Mouse (Mus musculus): Measurements from ENCODE around the gene Gabpb2. TPM values are rescaled to one million over a fixed set of nuclear protein-coding genes. Genes with fewer than 3 reads are reported as not detected.
"Not testable (repeated sequence)": the region's sequence is repeated elsewhere in the genome, so short reads cannot be mapped to it uniquely, and the experiment has no call there.

The Gabpb2 gene
- polyA plus RNA-seq, 1 experiment = 3.3 TPM

DNA sequence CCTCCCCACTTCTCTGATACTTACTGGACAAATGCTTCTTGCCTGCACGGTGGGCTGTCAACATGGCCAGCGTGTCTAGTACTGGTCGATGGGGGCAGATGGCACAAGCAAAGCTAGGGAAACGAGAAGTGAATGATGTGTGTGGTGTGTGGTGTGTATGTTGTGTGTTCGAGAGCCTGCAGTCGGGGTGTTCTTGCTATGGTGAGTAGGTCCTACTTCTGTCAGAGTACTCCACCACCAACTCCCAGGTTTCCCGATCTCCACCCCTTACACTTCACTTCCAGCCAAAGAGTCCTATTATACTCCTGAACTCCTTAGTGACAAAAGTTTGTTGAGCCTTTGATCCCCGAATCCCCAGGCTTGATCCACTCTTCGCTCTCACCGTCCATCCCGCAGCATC, 84.5 kb downstream of the Gabpb2 start:
- no peak for TF ChIP-seq CEBPB (IDR thresholded peaks at IDR 0.05; ENCODE audit: insufficient read depth, poor library complexity, severe bottlenecking)
- no peak for TF ChIP-seq E2F4 (IDR thresholded peaks at IDR 0.05; ENCODE audit: insufficient read depth)
- TF ChIP-seq MYOG (IDR thresholded peaks at IDR 0.05; ENCODE audit: control insufficient read depth in 1 of 3, insufficient read depth in 1 of 3, insufficient read length in 2 of 3, low read depth in 2 of 3) = no peak
- no peak for TF ChIP-seq MYOD1 (IDR thresholded peaks at IDR 0.05; ENCODE audit: control insufficient read depth in 1 of 3, insufficient read length in 2 of 3, low read depth in 2 of 3)
- no peak for TF ChIP-seq POLR2A (IDR thresholded peaks at IDR 0.05; ENCODE audit: insufficient read length, low read depth)
- no peak for TF ChIP-seq MAX (IDR thresholded peaks at IDR 0.05; ENCODE audit: low read depth)
- TF ChIP-seq TCF3 (IDR thresholded peaks at IDR 0.05; ENCODE audit: insufficient read length, low read depth) = no peak
- TF ChIP-seq TCF12 (IDR thresholded peaks at IDR 0.05; ENCODE audit: insufficient read depth, poor library complexity, severe bottlenecking) = no peak
- no peak for TF ChIP-seq SRF (IDR thresholded peaks at IDR 0.05; ENCODE audit: control insufficient read depth, insufficient read length, low read depth)
- TF ChIP-seq USF1 (IDR thresholded peaks at IDR 0.05; ENCODE audit: low read depth) = no peak
- no peak for TF ChIP-seq POLR2AphosphoS2 (IDR thresholded peaks at IDR 0.05; ENCODE audit: insufficient read length, low read depth)
- TF ChIP-seq REST (IDR thresholded peaks at IDR 0.05; ENCODE audit: insufficient read depth, insufficient read length) = no peak

GRCm38 (mm10) chr3:95132389-95132788, 85.3 kb downstream of the Gabpb2 start:
- not testable (repeated sequence) for H3K36me3 ChIP-seq (ENCODE audit: control insufficient read depth, insufficient read depth); H3K27me3 ChIP-seq (ENCODE audit: control insufficient read depth, insufficient read depth, insufficient read length); H3K4me2 ChIP-seq (ENCODE audit: low read depth); H3K79me2 ChIP-seq (ENCODE audit: control insufficient read depth, insufficient read depth); H3ac ChIP-seq (ENCODE audit: control insufficient read depth, insufficient read length)
- H3K4me3 ChIP-seq = peak overlapping the region; percentile 42

More for the DNA sequence above, 84.5 kb downstream of the Gabpb2 start:
- peak overlapping the region; percentile 42 for H3K4me3 ChIP-seq
- H3ac ChIP-seq (ENCODE audit: control insufficient read depth, insufficient read length) = peak overlapping the region; percentile 27
- peak overlapping the region; percentile 86 for H3K4me2 ChIP-seq (ENCODE audit: low read depth)
- H3K27me3 ChIP-seq (ENCODE audit: control insufficient read depth, insufficient read depth, insufficient read length) = no peaks in the 10 kb centered on the region
- peaks cover 8% of the 10 kb centered on the region for H3K79me2 ChIP-seq (ENCODE audit: control insufficient read depth, insufficient read depth)
- H3K36me3 ChIP-seq (ENCODE audit: control insufficient read depth, insufficient read depth) = no peaks in the 10 kb centered on the region

Other genes starting within 250 kb of the Gabpb2 start
- 44.9 TPM for gene Pi4kb, start 243.2 kb downstream of the Gabpb2 start, polyA plus RNA-seq (2012; fragmentation: generic; extraction: Trizol)
- gene Zfp687, start 202.5 kb downstream of the Gabpb2 start, polyA plus RNA-seq (2012; fragmentation: generic; extraction: Trizol) = 11.5 TPM
- 338 TPM for gene Psmd4, start 175.3 kb downstream of the Gabpb2 start, polyA plus RNA-seq (2012; fragmentation: generic; extraction: Trizol)
- gene Pip5k1a, start 111.0 kb downstream of the Gabpb2 start, polyA plus RNA-seq (2012; fragmentation: generic; extraction: Trizol) = 27.3 TPM
- gene Vps72, start 106.9 kb downstream of the Gabpb2 start, polyA plus RNA-seq (2012; fragmentation: generic; extraction: Trizol) = 85.6 TPM
- 2.5 TPM for gene Tmod4, start 93.4 kb downstream of the Gabpb2 start, polyA plus RNA-seq (2012; fragmentation: generic; extraction: Trizol)
- 30.6 TPM for gene Scnm1, start 83.9 kb downstream of the Gabpb2 start, polyA plus RNA-seq (2012; fragmentation: generic; extraction: Trizol)
- gene Lysmd1, start 83.8 kb downstream of the Gabpb2 start, polyA plus RNA-seq (2012; fragmentation: generic; extraction: Trizol) = 7.0 TPM
- gene Tnfaip8l2, start 75.6 kb downstream of the Gabpb2 start, polyA plus RNA-seq (2012; fragmentation: generic; extraction: Trizol) = 0.22 TPM
- 29.0 TPM for gene Sema6c, start 57.5 kb downstream of the Gabpb2 start, polyA plus RNA-seq (2012; fragmentation: generic; extraction: Trizol)
- gene Cdc42se1, start 10.8 kb upstream of the Gabpb2 start, polyA plus RNA-seq (2012; fragmentation: generic; extraction: Trizol) = 61.5 TPM
- 51.9 TPM for gene Mllt11, start 14.3 kb upstream of the Gabpb2 start, polyA plus RNA-seq (2012; fragmentation: generic; extraction: Trizol)
- 0.04 TPM for gene Gm128, start 23.7 kb upstream of the Gabpb2 start, polyA plus RNA-seq (2012; fragmentation: generic; extraction: Trizol)
- gene Bnipl, start 33.3 kb upstream of the Gabpb2 start, polyA plus RNA-seq (2012; fragmentation: generic; extraction: Trizol) = 0.31 TPM
- 33.3 TPM for gene Mindy1, start 63.4 kb upstream of the Gabpb2 start, polyA plus RNA-seq (2012; fragmentation: generic; extraction: Trizol)
- gene Prune1, start 64.2 kb upstream of the Gabpb2 start, polyA plus RNA-seq (2012; fragmentation: generic; extraction: Trizol) = 43.1 TPM
- gene Anxa9, start 89.3 kb upstream of the Gabpb2 start, polyA plus RNA-seq (2012; fragmentation: generic; extraction: Trizol) = 1.5 TPM
- 116 TPM for gene Cers2, start 96.9 kb upstream of the Gabpb2 start, polyA plus RNA-seq (2012; fragmentation: generic; extraction: Trizol)
- 11.5 TPM for gene Setdb1, start 139.3 kb upstream of the Gabpb2 start, polyA plus RNA-seq (2012; fragmentation: generic; extraction: Trizol)
- gene 4930558C23Rik, start 184.9 kb upstream of the Gabpb2 start, polyA plus RNA-seq (2012; fragmentation: generic; extraction: Trizol) = not detected
- 20.9 TPM for gene Arnt, start 216.5 kb upstream of the Gabpb2 start, polyA plus RNA-seq (2012; fragmentation: generic; extraction: Trizol)

All from myocyte (in vitro differentiated cells).